In genomic region chr14:34570903-34571302, GRCm38 (mm10) we compare ENCODE assay signal across 30 mouse cellular contexts. TPM values are rescaled to one million over a fixed set of nuclear protein-coding genes. Genes with fewer than 3 reads are reported as not detected.
A peak's percentile ranks its signal among the peaks of the same experiment; 100 is the strongest.
DNase-seq lines count a peak whose midpoint lies in the region; ATAC-seq lines count a peak whose summit lies in the region.
"Had no signal": no experiment of that assay in that cellular context is flagged by ENCODE, and none has a peak within 500 bp of the region (broad histone marks: within the 10 kb centered on the region; RNA-seq: fewer than 3 reads in every experiment).

No protein-coding gene starts in this region.

- DNase-seq in heart, postnatal 36 days = no peak
- no peak for DNase-seq in heart, postnatal 10 days
- peak; percentile 27 for DNase-seq in heart, postnatal 4 days
- DNase-seq in heart, adult 11 months = no peak
- DNase-seq: gastrocnemius, postnatal 25 days had no signal

- H3K4me1 ChIP-seq in heart, embryonic 12.5 days (replicated peaks) = peaks cover 81% of the 10 kb centered on the region
- H3K4me1 ChIP-seq in heart, embryonic 15.5 days (replicated peaks) = peaks cover 92% of the 10 kb centered on the region
- H3K4me1 ChIP-seq: hindbrain, embryonic 15.5 days had no signal

- no peak overlapping the region for H3K4me2 ChIP-seq in heart, embryonic 12.5 days
- no peak overlapping the region for H3K4me2 ChIP-seq in heart, embryonic 15.5 days
- H3K4me2 ChIP-seq: embryonic facial prominence, embryonic 12.5 days had no signal

- peak overlapping the region; percentile 28; the same call in 1 of the 2 replicates for H3K27ac ChIP-seq in heart, embryonic 12.5 days (ENCODE audit: poor library complexity, severe bottlenecking)
- peak overlapping the region; percentile 93 for H3K27ac ChIP-seq in heart, embryonic 15.5 days
- H3K27ac ChIP-seq: embryonic facial prominence, embryonic 12.5 days; embryonic facial prominence, embryonic 15.5 days; hindbrain, embryonic 12.5 days; hindbrain, embryonic 15.5 days had no signal

- H3K27me3 ChIP-seq in heart, embryonic 12.5 days (replicated peaks) = no peaks in the 10 kb centered on the region
- no peaks in the 10 kb centered on the region for H3K27me3 ChIP-seq in heart, embryonic 15.5 days
- H3K27me3 ChIP-seq: hindbrain, embryonic 12.5 days; hindbrain, embryonic 15.5 days had no signal

- ATAC-seq in heart, embryonic 12.5 days (ENCODE audit: insufficient number of reproducible peaks, low FRiP score) = no peak
- ATAC-seq in heart, embryonic 15.5 days (replicated peaks; ENCODE audit: insufficient number of reproducible peaks, insufficient read depth, low FRiP score, low read depth) = no peak
- ATAC-seq: intestine, postnatal 0 days had no signal

- no peaks in the 10 kb centered on the region for H3K9me3 ChIP-seq in heart, embryonic 12.5 days (replicated peaks)
- H3K9me3 ChIP-seq in heart, embryonic 15.5 days (replicated peaks) = no peaks in the 10 kb centered on the region
- H3K9me3 ChIP-seq: embryonic facial prominence, embryonic 12.5 days; embryonic facial prominence, embryonic 15.5 days; hindbrain, embryonic 12.5 days; hindbrain, embryonic 15.5 days had no signal

- H3K36me3 ChIP-seq in heart, embryonic 12.5 days = peaks cover 15% of the 10 kb centered on the region
- peaks cover 13% of the 10 kb centered on the region for H3K36me3 ChIP-seq in heart, embryonic 15.5 days
- H3K36me3 ChIP-seq: embryonic facial prominence, embryonic 12.5 days; embryonic facial prominence, embryonic 15.5 days; hindbrain, embryonic 12.5 days; hindbrain, embryonic 15.5 days had no signal

- WGBS in heart, embryonic 12.5 days = 65% methylated on average over 4 of the region's 4 CpGs
- 53% methylated on average over 4 of the region's 4 CpGs for WGBS in heart, embryonic 15.5 days

- H3K4me3 ChIP-seq in heart, embryonic 12.5 days = no peak overlapping the region
- H3K4me3 ChIP-seq in heart, embryonic 15.5 days = no peak overlapping the region
- H3K4me3 ChIP-seq: embryonic facial prominence, embryonic 12.5 days; embryonic facial prominence, embryonic 15.5 days had no signal

- intact Hi-C loops in heart, postnatal 36 days (cut with DNase I) = no loop called here
- intact Hi-C loops in heart, postnatal 10 days (cut with DNase I) = loop anchor here (2.0 kb wide), 2 partner anchors 112 to 200 kb away; no protein-coding TSS in a partner anchor

- no peak overlapping the region for H3K9ac ChIP-seq in heart, embryonic 12.5 days
- H3K9ac ChIP-seq in heart, embryonic 15.5 days = no peak overlapping the region
- H3K9ac ChIP-seq: embryonic facial prominence, embryonic 12.5 days; embryonic facial prominence, embryonic 15.5 days; forebrain, postnatal 0 days; hindbrain, embryonic 12.5 days; hindbrain, embryonic 15.5 days had no signal

RNA-seq across cellular contexts. Expression of gene Ldb3, which starts 17.6 kb away (rescaled TPM):
- 226 and 239 TPM in 2 replicates for polyA plus RNA-seq in heart, embryonic 12.5 days (2016; fragmentation: Nextera tagmentation; extraction: Ambion mirVana)
- total RNA-seq in heart, postnatal 36 days (2021) = 100 to 1,000 TPM; 988 to 990 TPM
- polyA plus RNA-seq in heart, embryonic 15.5 days (2015; fragmentation: Nextera tagmentation; extraction: Ambion mirVana) = 300 and 308 TPM in 2 replicates
- total RNA-seq in heart, postnatal 10 days (2021) = 100 to 1,000 TPM; 879 to 920 TPM
- total RNA-seq in heart, postnatal 4 days (2021) = 100 to 1,000 TPM; 709 to 766 TPM
- total RNA-seq: common myeloid progenitor, adult 5-6 weeks; granulocyte monocyte progenitor cell, adult 5-6 weeks; MEL had no signal
- polyA plus RNA-seq: CD4-positive, CD25-positive, alpha-beta regulatory T cell, adult 4 months; forebrain, embryonic 11.5 days had no signal

RNA-seq across cellular contexts. Expression of gene Opn4, which starts 29.0 kb away (rescaled TPM):
- polyA plus RNA-seq in heart, embryonic 12.5 days (2016; fragmentation: Nextera tagmentation; extraction: Ambion mirVana) = 4.3 and 4.9 TPM in 2 replicates
- 1 to 10 TPM; 2.2 to 3.1 TPM for total RNA-seq in heart, postnatal 36 days (2021)
- 5.0 and 5.6 TPM in 2 replicates for polyA plus RNA-seq in heart, embryonic 15.5 days (2015; fragmentation: Nextera tagmentation; extraction: Ambion mirVana)
- total RNA-seq in heart, postnatal 10 days (2021) = 1 to 10 TPM; 2.0 to 2.3 TPM
- 1 to 10 TPM; 2.9 to 4.8 TPM for total RNA-seq in heart, postnatal 4 days (2021)
- total RNA-seq: adrenal gland, postnatal 14 days; adrenal gland, postnatal 4 days; common myeloid progenitor, adult 5-6 weeks; gastrocnemius, adult 8-10 months; gastrocnemius, postnatal 25 days; granulocyte monocyte progenitor cell, adult 5-6 weeks; hematopoietic stem cell, adult 5-6 weeks; MEL had no signal
- polyA plus RNA-seq: C2C12; CD4-positive, CD25-positive, alpha-beta regulatory T cell, adult 4 months; forebrain, embryonic 14.5 days; hindbrain, embryonic 12.5 days; hindbrain, embryonic 15.5 days; intestine, embryonic 14.5 days; kidney, adult 2 months had no signal

RNA-seq across cellular contexts. Expression of gene 9230112D13Rik, which starts 48.3 kb away (rescaled TPM):
- polyA plus RNA-seq in heart, embryonic 12.5 days (2016; fragmentation: Nextera tagmentation; extraction: Ambion mirVana) = not detected in 2 replicates
- total RNA-seq in heart, postnatal 36 days (2021) = not detected
- not detected in 2 replicates for polyA plus RNA-seq in heart, embryonic 15.5 days (2015; fragmentation: Nextera tagmentation; extraction: Ambion mirVana)
- total RNA-seq in heart, postnatal 10 days (2021) = not detected
- total RNA-seq in heart, postnatal 4 days (2021) = not detected
- total RNA-seq: adrenal gland, adult 2 months; adrenal gland, postnatal 14 days; adrenal gland, postnatal 4 days; common myeloid progenitor, adult 5-6 weeks; forebrain, postnatal 0 days; gastrocnemius, adult 8-10 months; gastrocnemius, postnatal 25 days; granulocyte monocyte progenitor cell, adult 5-6 weeks; hematopoietic stem cell, adult 5-6 weeks; MEL had no signal
- polyA plus RNA-seq: adrenal gland, adult 2 months; C2C12; CD4-positive, CD25-positive, alpha-beta regulatory T cell, adult 4 months; cerebellum, adult 2 months; embryonic facial prominence, embryonic 12.5 days; embryonic facial prominence, embryonic 15.5 days; forebrain, embryonic 11.5 days; forebrain, embryonic 14.5 days; forebrain, postnatal 0 days; frontal cortex, adult 2 months; hindbrain, embryonic 12.5 days; hindbrain, embryonic 15.5 days; intestine, embryonic 14.5 days; intestine, postnatal 0 days; kidney, adult 2 months; kidney, embryonic 14.5 days had no signal
